Mouse (Mus musculus): Measurements from ENCODE around the gene As3mt.

DNA sequence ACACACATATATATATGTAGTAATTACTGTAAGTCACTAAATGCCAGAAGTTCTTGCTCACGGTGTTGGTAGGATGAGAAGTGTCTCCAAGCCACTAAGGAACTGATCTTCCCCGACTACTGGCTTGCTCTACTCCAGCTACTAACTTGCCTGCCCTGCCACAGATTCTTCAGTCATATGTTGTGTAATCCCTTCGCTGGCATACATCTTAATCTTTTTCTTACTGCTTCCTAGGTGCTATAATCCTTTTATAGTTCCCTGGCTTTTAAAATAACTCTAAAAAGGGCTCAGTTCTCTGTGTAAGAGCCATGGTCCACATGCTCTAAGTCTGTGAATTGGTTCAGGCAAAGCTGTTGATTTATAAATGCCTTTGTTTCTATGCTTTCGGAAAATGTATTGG lies 78.4 kb downstream of the As3mt start:
- no peak for TF ChIP-seq CTCF (IDR thresholded peaks at IDR 0.05; ENCODE audit: control insufficient read depth, insufficient read depth, insufficient read length)
- no peak for TF ChIP-seq MAX (IDR thresholded peaks at IDR 0.05)
- no peak for TF ChIP-seq USF1 (IDR thresholded peaks at IDR 0.05; ENCODE audit: low read depth)
- TF ChIP-seq CEBPB (IDR thresholded peaks at IDR 0.05; ENCODE audit: low read depth), result no peak
- no peak for TF ChIP-seq FOSL1 (IDR thresholded peaks at IDR 0.05; ENCODE audit: insufficient read depth, low read length, poor library complexity, severe bottlenecking)
- TF ChIP-seq MYOG (IDR thresholded peaks at IDR 0.05; ENCODE audit: control insufficient read depth, extremely low read depth, insufficient read length), result no peak
- no peak for TF ChIP-seq MYOD1 (IDR thresholded peaks at IDR 0.05; ENCODE audit: control insufficient read depth, insufficient read length, low read depth)
